Mouse (Mus musculus): ENCODE measurements around the gene Gm17364.

DNA sequence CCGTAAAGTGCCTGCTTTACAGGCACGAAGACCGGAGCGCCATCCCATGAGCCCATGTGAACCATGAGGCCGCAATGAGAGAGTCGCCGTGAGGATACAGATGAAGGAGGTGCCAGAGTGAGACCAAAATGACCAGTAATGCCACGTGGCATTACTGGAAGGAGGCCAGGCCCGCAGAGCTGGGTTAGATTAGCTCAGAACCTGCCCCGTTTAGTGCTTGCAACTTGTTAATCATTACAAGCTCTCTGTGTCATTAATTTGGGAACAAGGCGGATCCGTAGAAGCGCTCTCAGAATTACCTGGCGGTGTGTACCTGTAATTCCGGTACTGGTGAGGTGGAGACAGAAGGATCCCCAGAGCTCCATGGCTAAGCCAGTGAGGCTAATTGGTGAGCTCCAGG is 41.6 kb downstream of the Gm17364 start:
- TF ChIP-seq POLR2A (IDR thresholded peaks at IDR 0.05; ENCODE audit: borderline replicate concordance, extremely low read depth, insufficient read depth, insufficient read length, poor library complexity, severe bottlenecking) (no peak), CTCF (IDR thresholded peaks at IDR 0.05; ENCODE audit: borderline replicate concordance, extremely low read depth, insufficient read depth, insufficient read length) (no peak)

All from brain, embryonic 14.5 days (tissue).